Mouse (Mus musculus) urinary bladder, adult 18-20 months (tissue): Measurements from ENCODE around the gene Foxp1.

ENCODE experiments used
- DNase-seq, 2 experiments: peaks; one replicate each; pipeline ENCODE4 v3.0.0; 2022; ENCODE audit warnings: low spot score in 2 of 2, mixed read lengths in 2 of 2

Foxp1 gene

DNA sequence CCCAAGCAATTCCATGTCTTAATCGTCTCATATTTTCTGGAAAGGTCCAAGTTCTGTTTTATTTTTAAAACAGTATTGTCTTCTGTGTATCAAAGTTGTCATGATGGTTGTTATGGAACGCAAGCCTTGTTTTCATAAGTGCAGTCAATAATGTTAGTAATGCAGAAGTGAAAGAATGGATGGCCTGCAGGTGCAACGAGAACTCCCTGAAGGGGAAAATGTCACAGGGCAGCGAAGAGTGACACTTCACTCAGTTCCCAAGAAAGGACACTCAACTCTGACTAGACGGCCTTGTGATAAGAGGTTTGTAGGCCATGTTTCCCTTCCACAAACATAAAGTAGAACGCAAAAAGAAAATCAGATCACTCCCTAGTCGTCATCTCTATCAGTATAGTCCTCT is 469.4 kb downstream of the Foxp1 start:
- no peak for DNase-seq

DNA sequence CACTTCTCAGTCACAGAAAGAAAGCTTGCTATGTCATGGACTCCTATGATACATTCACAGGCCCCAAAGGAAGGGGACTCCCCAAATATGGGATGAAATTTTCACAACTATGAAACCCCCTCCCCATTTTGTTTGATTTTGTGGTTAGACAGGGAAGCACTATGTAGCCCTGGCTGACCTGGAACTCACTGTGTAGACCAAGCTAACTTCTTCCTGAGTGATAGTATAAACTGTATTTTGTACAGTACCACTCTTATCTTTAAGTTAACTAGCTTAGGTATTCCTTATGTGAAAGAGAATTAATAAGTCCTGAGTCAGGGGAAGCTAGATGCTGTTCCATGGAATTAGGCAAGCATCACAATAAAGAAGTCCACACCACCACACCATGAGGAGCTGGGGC is 470.8 kb downstream of the Foxp1 start:
- DNase-seq: no peak

DNA sequence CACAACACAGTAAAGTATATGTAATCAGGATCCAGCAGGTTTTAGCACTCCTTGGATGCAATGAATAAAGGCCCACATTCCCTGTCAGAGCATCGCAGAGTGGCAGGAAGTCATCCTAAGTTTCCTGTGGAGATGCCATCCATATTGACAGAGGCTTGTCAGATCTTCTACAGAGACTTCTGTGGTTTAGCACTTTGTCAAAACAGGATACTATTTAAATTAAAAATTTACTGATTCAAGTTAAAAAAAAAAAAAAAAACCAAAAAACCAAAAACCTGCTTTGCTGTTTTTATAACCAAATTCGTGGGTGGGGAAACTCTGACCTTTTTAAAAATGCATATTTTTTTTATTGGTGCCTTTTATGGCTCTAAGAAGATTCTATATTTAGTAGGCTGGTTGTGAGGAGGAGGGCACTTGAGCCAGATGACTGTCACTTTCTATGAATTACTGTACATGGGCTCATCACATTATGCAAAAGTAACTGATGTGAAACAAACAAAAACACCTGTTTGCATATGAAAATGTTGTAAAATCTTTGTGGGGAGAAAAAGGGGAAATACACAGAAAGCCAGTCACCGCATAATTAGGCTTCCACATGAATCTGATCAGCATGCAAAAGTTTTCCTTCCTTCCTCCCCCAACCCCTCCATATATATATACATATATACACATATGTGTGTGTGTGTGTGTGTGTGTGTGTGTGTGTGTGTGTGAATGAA is 472.1 kb downstream of the Foxp1 start:
- DNase-seq: no peak

DNA sequence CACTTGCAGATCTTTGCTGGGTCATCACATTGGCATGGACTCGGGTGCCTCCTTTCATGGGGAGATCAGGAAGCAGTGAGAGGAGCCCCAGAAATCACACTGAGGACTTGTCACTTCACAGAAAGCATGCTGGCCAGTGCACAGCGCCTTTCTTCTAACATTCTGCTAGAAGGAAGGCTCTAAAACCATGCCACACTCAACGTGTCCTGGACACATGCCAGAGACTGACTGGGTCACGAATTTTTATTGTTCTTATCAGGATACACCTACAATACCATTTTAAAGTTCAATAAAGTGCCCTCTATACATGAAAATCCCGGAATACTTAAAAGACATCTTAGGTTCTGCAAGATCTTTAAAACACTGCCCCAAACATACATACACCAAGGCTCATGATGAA is 475.2 kb downstream of the Foxp1 start:
- no peak for DNase-seq

DNA sequence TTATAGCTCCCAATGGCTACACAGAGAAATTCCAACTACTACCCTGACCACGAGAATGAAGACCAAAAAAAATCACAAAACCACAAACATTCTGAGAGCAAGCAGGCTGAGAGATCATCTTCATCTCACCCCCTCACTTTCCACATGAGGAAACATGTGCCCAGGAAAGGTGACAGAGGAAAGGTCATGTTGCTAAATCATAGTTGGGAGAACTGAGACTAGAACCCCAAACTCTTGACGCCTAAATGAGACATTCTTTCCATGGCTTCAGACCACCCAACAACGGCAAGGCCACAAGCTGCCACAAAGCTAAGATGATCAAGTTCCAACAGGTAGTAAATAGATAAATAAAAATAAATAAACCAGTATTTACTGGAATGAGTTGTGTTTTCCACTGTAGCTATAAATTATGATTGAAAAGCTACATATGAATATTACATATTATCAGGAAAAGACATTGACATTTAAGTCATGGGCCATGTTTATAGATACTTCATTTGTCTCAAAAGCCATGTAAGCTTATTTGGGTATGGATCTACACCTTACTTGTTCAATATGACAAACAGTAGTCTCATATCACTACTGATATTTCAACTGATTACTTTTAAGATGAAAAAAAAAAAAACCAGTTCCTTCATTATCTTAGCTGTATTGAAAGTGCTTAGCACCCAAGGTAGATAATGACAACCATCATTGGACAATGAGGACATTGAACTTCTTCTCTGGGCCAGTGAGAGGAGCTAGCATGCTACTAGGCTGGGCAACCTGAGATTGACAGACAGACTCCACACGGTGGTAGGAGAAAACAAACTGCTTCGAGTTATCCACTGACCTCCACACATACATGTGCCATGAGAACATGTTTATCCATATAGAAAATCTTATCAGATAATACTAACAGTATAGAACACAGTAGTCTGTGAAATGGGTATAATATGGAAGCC is 476.4 kb downstream of the Foxp1 start:
- DNase-seq: no peak

DNA sequence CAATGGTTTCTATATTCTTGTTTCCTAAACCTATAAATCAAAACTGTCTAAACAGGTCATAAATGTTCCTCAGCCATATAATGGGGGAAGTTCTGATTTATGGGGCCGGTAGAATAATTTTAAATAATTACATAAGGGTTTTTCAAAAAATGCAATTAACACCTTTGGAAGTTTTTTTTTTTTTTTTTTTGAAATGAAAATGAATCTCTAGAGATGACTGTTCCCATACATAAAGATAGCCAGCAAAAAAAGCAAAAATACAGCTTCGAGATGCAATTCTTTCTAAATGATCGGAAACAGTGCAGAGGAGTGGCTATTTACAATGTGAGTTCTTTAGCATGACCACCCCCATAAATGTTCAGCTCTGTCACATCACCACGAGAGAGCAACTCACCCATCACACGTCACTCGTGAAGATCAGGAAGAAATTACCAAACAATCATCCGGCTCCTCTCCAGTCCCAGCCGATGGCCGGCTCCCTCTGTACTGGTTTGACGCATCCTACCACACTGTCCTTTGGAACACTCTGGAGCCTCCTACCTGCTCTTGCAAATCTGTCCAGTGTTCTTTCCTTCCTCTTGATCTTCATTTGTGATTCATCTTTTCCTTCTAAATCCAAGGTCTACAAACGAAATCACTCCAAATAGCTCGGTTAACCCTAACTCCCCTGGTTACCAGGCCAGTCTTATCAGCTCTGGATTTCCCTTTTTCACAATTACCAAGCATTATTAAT is 478.4 kb downstream of the Foxp1 start:
- no peak for DNase-seq

DNA sequence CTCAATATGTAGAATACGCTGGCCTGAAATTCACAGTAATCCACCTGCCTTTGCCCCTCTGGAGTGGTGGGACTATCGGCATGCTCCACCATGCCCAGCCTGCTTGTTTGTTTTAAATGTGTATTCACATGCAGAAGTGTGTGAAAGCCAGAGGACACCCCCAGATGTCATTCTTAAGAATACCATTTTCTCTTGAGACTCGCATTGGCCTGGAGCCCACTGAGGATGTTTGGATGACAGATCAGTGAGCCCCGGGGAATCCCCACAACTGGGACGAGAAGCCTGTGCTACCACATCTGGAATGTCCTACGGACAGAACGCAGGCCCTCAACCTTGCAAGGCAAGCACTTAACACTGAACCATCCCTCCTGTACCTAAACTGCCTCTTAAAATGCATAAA is 479.3 kb downstream of the Foxp1 start:
- no peak for DNase-seq

DNA sequence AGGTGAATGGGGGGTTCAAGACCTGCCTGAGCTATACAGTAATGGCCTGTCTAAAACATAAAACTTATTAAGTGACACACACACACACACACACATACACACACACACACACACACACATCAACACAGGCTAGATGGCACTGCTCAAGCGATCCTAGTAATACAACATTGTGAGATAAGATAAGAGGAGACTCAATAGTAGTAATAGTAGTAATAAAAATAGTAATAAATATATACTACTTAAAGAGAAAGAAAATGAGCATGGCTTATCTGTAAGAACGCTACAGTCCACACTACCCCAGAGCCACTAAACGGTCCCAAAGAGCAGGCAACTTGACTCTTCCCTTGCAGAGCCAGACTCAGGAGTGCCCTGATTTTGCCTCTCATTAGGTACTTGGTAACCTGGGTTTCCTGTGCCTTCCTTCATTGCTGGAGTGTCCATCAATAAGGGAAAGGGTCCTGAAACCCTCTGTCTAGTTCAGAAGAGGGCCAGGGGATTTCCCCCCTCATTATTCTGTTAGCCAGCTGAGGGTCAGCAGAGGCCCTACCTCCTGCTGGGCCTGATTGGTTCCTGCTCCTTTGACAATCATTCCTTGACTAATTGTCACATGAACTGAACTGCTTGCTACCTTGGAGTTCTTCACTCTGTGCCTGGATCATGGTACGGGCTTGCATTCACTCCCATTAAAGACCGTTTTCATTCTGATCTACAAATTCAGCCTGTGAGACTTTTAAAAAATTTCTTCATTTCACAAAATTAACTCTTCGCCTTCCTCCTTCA is 480.2 kb downstream of the Foxp1 start:
- no peak for DNase-seq

DNA sequence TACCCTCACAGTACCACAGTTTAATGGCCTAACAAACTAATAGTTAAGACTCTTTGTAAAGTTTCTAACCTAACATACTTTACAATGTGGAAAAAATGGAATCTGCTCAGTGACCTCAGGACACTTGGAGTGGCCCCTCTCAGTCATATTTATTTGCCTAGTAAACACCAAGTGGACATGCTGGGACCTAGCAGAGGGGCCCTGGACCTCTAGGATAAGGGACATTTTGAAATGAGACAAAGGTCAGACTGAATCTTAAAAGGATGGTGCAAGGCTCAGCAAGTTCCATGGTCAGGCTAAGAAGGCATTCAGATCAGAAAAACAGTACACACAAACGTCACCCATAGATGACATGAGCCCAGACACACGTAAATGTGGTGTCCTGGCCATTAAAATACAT is 483.5 kb downstream of the Foxp1 start:
- no peak for DNase-seq

DNA sequence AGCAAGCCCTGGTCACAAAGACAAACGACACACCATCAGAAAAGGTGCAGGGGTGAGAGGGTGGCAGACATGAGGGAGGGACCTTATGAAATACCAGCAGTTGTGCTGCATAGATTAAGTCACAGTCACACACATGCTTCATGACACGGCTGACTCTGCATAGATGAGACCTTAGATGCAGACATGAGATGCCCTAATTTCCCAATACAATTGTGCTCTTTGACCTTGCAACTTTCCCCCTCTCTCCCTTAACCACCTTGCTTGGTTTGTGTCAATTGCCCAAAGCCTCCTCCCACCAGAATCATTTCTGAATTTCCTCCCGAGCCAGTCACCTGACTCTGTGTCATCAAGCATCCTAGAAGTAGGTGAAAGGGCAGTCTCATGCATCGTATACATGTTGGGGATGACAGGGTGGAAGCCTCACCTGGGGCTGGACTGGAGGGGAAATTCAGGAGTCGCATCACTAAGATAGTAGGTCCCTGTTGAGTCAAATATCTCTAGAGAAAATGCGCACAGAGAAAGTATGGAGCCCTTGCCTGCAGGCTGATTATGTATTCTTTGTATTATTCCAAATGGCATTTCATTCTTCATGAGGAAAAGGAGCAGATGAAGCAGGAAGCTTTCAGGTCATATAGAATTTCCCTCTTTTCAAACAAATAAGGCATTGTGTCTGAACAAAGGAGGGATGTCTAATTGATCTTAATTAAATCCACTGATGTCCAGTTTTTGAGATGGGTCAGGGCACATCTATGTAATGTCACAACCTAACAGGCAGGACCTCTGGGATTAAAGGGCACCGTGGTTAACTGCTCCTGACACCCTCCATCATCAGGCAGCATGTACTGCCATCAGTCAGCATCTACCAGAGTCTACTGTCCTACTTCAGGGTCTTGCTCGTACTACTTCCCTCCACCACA is 486.8 kb downstream of the Foxp1 start:
- DNase-seq: no peak

DNA sequence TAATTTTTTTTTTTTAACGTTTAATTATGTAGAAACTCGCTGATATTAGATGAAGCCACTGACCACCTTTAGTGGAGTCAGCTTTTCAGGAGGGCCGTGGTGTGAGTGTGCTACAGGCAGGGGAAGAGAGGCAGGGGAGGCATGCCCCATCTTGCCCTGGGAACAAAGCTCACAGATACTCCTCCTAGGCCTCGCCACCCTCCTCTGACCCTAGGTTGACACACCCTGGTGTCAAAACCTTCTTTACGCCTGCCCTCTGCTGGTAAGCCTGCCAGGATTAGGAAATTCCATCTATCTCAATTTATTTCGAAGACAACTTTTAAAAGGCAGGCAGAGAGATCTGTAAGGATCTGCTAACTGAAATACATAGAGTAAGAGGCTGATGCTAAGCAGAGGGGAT is 489.5 kb downstream of the Foxp1 start:
- DNase-seq: peak; percentile 38 to 40

DNA sequence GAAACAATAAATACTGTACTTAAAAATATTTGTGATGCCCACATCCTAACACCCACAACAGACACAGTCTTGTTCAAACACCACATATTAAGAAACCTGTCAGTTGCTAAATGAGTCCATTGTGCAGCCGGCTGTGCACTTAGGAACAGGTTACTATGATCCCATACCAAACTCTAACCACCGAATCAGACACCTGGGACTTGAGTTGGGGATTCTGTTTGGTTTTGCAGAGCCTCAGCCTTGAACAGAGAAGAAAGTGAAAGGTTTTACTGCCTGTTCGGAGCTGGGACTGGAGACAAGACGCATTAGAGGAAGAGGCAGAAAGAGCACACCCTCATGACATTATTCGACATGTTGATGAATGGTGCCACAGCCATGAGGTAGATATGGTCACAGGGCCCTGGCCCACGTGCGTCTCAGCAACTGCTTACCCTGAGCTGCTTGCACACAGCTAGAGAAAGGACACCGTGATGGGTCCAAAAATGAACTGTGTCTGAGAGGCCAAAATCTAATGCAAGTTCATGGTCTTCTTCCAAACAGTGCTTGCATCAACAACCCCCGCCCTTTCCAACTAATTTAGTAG is 491.1 kb downstream of the Foxp1 start:
- DNase-seq: no peak

DNA sequence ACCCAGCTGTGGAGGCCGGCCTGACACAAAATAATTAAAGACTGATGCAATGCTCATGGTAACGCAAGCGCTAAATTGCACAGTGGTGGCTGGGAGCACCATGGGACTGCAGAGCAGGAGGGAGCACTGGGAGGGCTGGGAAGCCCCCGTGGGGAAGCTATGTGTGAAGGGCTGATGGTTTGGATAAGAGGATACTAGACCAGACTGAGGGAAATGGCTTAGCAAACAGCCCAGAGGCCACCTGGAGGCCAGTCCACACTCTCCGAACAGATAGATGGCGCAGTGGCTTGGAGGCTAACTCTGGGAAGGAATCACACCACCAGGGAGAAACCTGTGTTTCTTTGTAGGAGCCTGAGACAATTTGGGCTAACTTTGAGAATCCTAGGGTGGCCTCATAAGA is 492.3 kb downstream of the Foxp1 start:
- no peak for DNase-seq

DNA sequence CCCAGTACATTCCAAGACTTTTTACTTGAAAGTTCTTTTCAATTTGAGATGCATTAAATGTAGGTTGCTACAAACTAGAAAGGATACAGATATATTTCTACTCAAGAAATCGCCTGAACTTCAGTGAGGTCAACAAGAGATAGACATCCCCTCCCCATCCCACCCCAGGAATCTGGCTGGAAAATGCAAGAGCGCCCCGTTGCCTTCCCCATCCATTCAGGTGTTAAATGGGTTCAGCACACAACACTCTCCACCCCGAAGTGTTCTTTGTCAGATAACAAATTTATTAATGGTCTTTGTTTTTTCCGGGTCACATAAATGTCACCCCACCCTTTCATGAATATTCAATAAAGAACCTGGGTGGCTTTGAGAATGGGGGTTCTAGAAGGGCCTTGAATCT is 493.1 kb downstream of the Foxp1 start:
- DNase-seq: no peak

DNA sequence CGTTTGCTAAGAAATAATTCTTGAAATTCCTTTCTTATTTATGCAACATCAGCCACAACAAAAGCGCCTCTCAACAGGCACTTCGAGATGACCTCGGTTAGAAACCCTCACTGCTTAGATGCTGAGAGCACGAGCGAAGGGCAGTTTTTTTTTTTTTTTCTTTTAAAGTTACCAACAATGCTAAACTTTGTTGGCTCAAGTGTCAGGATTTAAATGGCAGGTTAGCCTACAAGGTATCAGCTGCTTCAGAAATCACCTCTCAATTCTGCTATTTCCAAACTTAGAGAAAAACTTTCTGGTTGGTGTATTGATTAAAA is 493.6 kb downstream of the Foxp1 start:
- DNase-seq: no peak

DNA sequence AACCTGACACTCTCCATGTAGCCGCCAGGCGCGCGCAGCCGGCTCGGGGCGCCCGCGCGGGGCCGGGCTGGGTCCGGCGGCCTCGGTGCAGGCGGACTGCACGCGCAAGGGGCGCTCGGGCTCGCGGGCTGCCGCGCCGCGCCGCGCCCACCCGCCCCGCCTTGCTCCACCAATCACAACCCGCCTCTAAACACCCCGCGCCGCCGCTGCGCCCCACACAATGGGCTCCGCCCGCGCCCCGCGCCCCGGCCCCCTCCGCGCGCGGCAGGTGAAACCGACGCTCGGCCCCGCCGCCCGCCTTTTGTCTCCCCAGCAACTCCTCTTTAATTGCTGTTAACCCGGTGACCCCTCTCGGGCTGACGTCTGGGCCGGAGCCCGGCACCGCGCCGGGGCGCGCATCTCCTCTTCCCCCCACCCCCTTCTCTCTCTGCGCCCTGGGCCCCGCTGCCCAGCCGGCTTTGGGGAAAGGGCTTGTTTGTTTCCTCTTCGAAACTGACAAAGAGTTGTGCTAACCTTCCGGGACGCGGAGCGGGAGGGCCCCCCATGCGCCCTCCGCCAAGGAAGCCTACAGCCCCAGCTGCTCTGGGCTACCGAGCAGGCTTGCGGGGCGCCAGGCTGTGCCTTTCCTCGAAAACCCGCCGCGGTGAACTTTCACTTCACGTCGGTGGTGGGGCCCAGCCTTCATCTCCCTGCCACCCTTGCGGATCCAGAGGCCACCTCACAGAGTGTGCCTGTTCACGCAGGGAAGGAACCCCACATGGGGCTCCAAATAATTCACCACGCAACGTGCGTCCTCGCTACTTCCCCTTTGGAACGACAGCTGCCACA is 494.1 kb downstream of the Foxp1 start:
- peak; percentile 37 to 44 for DNase-seq

DNA sequence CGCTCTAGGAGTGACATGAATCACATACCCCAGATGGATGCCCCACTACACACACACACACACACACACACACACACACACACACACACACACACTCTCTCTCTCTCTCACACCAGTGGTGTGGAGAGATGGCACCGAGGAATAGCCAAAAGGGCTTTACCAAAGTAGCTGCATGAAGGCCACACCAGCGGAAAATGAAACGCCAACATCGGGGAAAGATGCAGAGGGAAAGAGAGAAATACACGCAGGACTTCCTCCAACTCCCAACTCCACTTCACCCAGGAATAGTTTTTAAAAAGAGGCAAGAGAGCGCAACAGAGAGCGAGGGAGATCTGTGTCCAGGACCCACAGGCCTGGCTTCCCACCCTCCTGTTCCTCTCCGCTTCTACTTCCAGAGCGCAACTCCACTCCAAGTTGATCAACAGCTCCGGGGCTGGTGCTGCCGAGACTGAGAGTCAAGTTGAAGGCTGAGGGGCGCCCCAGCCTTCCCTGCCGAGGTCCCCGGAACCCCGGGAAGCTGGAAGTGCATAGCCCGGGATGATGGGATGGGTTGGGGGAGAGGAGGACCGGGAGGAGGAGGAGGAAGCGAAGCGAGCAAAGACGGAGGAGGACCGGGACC is 494.9 kb downstream of the Foxp1 start:
- peak; percentile 28 to 53 for DNase-seq

DNA sequence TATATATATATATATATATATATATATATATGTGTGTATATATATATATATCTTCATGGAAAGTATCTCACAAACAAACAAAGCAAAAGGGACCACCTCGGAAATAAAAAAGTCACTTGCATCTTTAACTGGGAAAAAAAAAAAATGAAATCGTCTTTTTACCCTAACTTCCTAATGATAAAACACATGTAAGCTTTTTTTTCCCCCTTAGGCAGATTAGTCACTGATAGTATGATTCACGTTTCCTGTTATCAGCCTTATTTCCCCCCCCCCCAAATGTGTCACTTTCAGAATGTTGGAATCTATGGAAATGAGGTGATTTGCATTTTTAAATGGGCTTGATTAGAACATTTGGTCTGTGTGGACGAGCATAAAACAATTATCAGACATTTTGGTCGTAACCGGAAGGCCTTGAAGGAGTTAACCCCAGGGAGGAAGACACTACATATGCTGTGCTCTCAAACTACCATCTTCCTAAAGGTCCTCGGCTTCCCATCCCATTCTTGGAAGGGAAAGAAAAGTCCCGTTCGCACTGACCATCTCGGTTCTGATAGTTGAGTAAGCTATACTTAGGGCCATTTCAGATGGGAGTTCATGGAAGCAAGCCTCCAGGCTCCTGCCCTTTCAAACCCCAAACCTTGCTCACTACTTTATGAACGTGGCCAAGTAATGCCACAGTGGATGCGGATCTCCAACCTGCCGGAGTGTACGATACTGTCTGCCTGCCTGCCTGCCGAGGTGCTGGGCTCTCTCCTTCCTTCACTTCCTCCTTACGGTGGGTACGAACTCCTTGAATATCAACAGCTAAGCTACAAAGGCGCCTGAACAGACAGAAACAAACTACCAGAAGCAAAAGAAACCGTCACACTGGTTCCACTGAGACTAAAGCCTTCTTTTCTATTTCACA is 495.6 kb downstream of the Foxp1 start:
- DNase-seq: peak in 1 of 2 experiments; percentile 37
